Mouse (Mus musculus) monocyte, adult 2 months (primary cell): ENCODE results near the gene Grip1.

Source experiments
- DNase-seq, 2 experiments: peaks; one replicate each; pipeline ENCODE4 v3.0.0; 2022; ENCODE audit warnings: low spot score in 2 of 2, low read depth in 1 of 2

Grip1 gene

GRCm38 (mm10) chr10:119660677-119661353 is 207.2 kb downstream of the Grip1 start:
- DNase-seq: no peak

GRCm38 (mm10) chr10:119663586-119663985 is 210.0 kb downstream of the Grip1 start:
- DNase-seq: no peak

- DNase-seq: no peak
Measured at GRCm38 (mm10) chr10:119666386-119666785, 212.8 kb downstream of the Grip1 start.

- no peak for DNase-seq
Measured at GRCm38 (mm10) chr10:119670456-119670855, 216.8 kb downstream of the Grip1 start.

- DNase-seq: no peak
Measured at GRCm38 (mm10) chr10:119684377-119684826, 230.8 kb downstream of the Grip1 start.

GRCm38 (mm10) chr10:119691358-119692083 is 237.9 kb downstream of the Grip1 start:
- no peak for DNase-seq

GRCm38 (mm10) chr10:119692284-119692890 is 238.8 kb downstream of the Grip1 start:
- no peak for DNase-seq

- no peak for DNase-seq
Measured at GRCm38 (mm10) chr10:119693400-119693799, 239.8 kb downstream of the Grip1 start.

GRCm38 (mm10) chr10:119697257-119697798 is 243.7 kb downstream of the Grip1 start:
- no peak for DNase-seq

- no peak for DNase-seq
Measured at GRCm38 (mm10) chr10:119705348-119705747, 251.7 kb downstream of the Grip1 start.

GRCm38 (mm10) chr10:119706281-119706680 is 252.7 kb downstream of the Grip1 start:
- DNase-seq: no peak

- DNase-seq: no peak
Measured at GRCm38 (mm10) chr10:119706983-119707382, 253.4 kb downstream of the Grip1 start.

- DNase-seq: no peak
Measured at GRCm38 (mm10) chr10:119721887-119722286, 268.3 kb downstream of the Grip1 start.

- no peak for DNase-seq
Measured at GRCm38 (mm10) chr10:119722471-119722870, 268.8 kb downstream of the Grip1 start.

- DNase-seq: no peak
Measured at GRCm38 (mm10) chr10:119723671-119724070, 270.0 kb downstream of the Grip1 start.

- no peak for DNase-seq
Measured at GRCm38 (mm10) chr10:119725363-119725762, 271.7 kb downstream of the Grip1 start.

- no peak for DNase-seq
Measured at GRCm38 (mm10) chr10:119725966-119726365, 272.3 kb downstream of the Grip1 start.

GRCm38 (mm10) chr10:119726921-119727320 is 273.3 kb downstream of the Grip1 start:
- no peak for DNase-seq

GRCm38 (mm10) chr10:119730206-119730605 is 276.6 kb downstream of the Grip1 start:
- DNase-seq: no peak

- no peak for DNase-seq
Measured at GRCm38 (mm10) chr10:119735011-119735992, 281.7 kb downstream of the Grip1 start.

- no peak for DNase-seq
Measured at GRCm38 (mm10) chr10:119739466-119739865, 285.8 kb downstream of the Grip1 start.
